Mouse (Mus musculus): ENCODE results near the gene Hoxd13. TPM values are rescaled to one million over a fixed set of nuclear protein-coding genes. Genes with fewer than 3 reads are reported as not detected.

The Hoxd13 gene
- polyA plus RNA-seq, 1 experiment from 2014 or later = not detected

DNA sequence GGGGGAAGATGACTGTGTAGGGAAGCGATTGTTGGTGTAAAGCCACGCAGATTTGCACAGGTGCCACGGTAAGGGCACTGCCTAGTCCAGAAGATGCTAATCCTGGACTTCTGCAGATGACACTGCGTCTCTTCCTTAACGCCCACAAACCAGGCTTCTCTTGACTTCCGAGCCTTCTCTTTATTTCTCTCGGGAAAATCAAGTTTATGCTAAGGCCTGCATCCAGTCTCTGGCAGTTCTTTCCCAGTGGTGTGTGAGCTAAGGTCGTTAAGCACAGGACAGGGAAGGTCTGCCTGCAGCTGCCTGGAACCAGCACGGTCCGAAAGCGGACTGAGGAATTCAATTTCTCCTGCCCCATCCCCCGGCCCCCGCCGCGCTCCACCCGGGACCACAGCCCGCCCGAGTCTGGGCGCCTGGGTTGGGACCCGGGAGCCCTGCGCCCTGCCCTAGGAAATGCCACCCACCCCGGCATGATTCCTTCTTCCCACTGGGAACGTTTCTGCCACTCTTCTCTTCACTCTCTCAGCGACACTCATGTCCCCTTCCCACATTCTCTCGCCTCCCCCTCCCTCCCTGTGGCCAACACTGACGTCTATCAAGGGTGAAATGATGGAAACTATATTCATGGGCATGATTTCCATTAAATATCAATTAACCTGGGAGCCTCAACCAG lies 35.7 kb downstream of the Hoxd13 start:
- ATAC-seq = no peak
- H3K9ac ChIP-seq (replicated peaks; ENCODE audit: low read depth, low read length) = no peak overlapping the region
- no peak overlapping the region for H3K27ac ChIP-seq (ENCODE audit: low read length)
- no peak overlapping the region for H3K4me2 ChIP-seq (ENCODE audit: low read length)
- peaks cover 13% of the 10 kb centered on the region for H3K4me1 ChIP-seq (replicated peaks; ENCODE audit: control insufficient read depth, insufficient read depth, low read length)
- no peak overlapping the region for H3K4me3 ChIP-seq (replicated peaks; ENCODE audit: low read length)
- H3K27me3 ChIP-seq (replicated peaks; ENCODE audit: control insufficient read depth, insufficient read depth, low read length) = peaks cover 86% of the 10 kb centered on the region
- no peaks in the 10 kb centered on the region for H3K9me3 ChIP-seq (ENCODE audit: control insufficient read depth, low read length)
- 1% methylated on average over 26 of the region's 26 CpGs for WGBS
- H3K36me3 ChIP-seq (ENCODE audit: control insufficient read depth, insufficient read depth) = no peaks in the 10 kb centered on the region

DNA sequence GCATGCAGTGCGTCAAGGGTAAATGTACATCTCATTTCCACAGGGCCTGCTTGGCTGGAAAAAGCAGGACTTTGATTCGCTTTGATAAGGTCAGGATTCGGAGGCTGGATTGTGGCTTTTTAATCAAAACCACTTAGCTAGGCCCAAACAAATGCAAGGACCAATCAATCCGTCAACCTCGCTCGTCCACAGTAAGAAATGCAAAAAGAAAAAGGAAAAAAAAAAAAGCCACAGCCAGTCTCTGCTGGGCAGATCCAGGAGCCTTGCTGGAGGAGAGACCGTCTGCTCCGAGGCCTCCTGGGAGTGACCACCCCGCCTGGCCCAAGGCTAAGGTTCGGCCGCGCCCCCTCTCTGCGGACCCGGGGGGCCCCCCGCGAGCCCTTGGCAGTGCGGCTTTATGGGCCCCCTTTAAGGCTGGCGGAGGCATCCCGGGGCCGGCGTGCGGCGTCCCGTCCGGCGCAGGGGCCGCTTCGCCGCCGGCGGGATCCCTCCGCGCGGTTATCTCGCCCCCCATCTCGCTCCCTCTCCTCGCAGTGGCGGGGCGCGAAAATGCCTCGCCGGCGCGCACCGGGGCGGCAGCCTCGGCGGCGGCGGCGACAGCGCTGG lies 36.4 kb downstream of the Hoxd13 start, which contains the start of gene Hoxd8:
Gene Hoxd8 (plus strand): TSS at position 223 of the 606 bp plus-strand sequence.
- under 1% methylated on average over 50 of the region's 52 CpGs for WGBS
- Histone ChIP-seq H3K4me1 (replicated peaks; ENCODE audit: control insufficient read depth, insufficient read depth, low read length) (peaks cover 13% of the 10 kb centered on the region), H3K4me2 (ENCODE audit: low read length) (peak within 1 kb of the TSS; percentile 37), H3K27me3 (replicated peaks; ENCODE audit: control insufficient read depth, insufficient read depth, low read length) (peaks cover 86% of the 10 kb centered on the region), H3K9ac (replicated peaks; ENCODE audit: low read depth, low read length) (no peak within 1 kb of the TSS), H3K4me3 (replicated peaks; ENCODE audit: low read length) (peak within 1 kb of the TSS; percentile 31), H3K36me3 (ENCODE audit: control insufficient read depth, insufficient read depth) (no peaks in the 10 kb centered on the region), H3K9me3 (ENCODE audit: control insufficient read depth, low read length) (no peaks in the 10 kb centered on the region), H3K27ac (ENCODE audit: low read length) (no peak within 1 kb of the TSS)
- ATAC-seq = no peak

DNA sequence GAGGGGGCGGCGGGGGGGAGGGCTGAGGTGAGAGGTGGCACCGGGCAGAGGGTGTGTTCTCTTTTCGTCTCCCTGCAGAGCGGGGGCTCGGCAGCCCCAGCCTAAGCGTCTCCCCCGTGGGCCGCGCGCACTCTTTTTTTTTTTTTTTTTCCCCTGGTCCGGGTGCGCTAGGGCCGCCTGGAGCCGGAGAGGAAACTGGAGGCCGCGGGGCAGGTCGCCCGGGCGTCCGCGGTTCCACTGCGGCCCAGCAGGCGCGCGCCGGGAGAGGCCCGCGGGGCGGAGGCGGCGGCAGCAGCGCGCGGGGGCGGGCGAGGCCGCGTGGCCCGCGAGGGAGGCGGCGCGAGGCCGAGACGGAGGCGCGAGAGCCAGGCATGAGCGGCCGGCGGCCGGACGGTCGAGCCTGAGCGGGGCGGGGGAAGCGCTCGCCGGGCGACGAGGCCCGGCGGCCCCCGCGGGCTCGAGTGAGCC lies 36.9 kb downstream of the Hoxd13 start:
- whole genome bisulfite sequencing = under 1% methylated on average over 40 of the region's 66 CpGs
- no peak overlapping the region for H3K27ac ChIP-seq (ENCODE audit: low read length)
- peaks cover 86% of the 10 kb centered on the region for H3K27me3 ChIP-seq (replicated peaks; ENCODE audit: control insufficient read depth, insufficient read depth, low read length)
- peak overlapping the region; percentile 37 for H3K4me2 ChIP-seq (ENCODE audit: low read length)
- H3K36me3 ChIP-seq (ENCODE audit: control insufficient read depth, insufficient read depth) = no peaks in the 10 kb centered on the region
- H3K4me3 ChIP-seq (replicated peaks; ENCODE audit: low read length) = peak overlapping the region; percentile 31
- no peak overlapping the region for H3K9ac ChIP-seq (replicated peaks; ENCODE audit: low read depth, low read length)
- ATAC-seq = no peak
- H3K9me3 ChIP-seq (ENCODE audit: control insufficient read depth, low read length) = no peaks in the 10 kb centered on the region
- peaks cover 13% of the 10 kb centered on the region for H3K4me1 ChIP-seq (replicated peaks; ENCODE audit: control insufficient read depth, insufficient read depth, low read length)

DNA sequence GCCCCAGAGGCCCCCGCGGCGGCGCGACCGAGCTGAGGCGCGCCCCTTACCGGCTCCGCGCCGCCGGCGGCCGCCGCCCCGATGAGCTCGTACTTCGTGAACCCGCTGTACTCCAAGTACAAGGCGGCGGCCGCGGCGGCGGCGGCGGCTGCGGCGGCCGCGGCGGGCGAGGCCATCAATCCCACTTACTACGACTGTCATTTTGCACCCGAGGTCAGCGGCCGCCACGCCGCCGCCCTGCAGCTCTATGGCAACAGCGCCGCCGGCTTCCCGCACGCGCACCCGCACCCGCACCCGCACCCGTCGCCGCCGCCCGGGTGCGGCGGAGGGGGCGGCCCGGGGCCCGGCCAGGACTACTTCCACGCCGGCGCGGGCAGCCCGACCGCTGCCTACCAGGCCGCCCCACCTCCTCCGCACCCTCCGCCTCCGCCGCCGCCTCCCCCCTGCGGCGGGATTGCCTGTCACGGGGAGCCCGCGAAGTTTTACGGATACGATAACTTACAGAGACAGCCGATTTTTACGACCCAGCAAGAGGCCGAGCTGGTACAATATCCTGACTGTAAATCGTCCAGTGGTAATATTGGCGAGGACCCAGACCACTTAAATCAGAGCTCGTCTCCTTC lies 37.5 kb downstream of the Hoxd13 start:
- Histone ChIP-seq H3K36me3 (ENCODE audit: control insufficient read depth, insufficient read depth) (no peaks in the 10 kb centered on the region), H3K4me1 (replicated peaks; ENCODE audit: control insufficient read depth, insufficient read depth, low read length) (peaks cover 13% of the 10 kb centered on the region), H3K9ac (replicated peaks; ENCODE audit: low read depth, low read length) (no peak overlapping the region), H3K4me2 (ENCODE audit: low read length) (peak overlapping the region; percentile 37), H3K4me3 (replicated peaks; ENCODE audit: low read length) (peak overlapping the region; percentile 31), H3K27me3 (replicated peaks; ENCODE audit: control insufficient read depth, insufficient read depth, low read length) (peaks cover 86% of the 10 kb centered on the region), H3K9me3 (ENCODE audit: control insufficient read depth, low read length) (no peaks in the 10 kb centered on the region), H3K27ac (ENCODE audit: low read length) (no peak overlapping the region)
- under 1% methylated on average over 74 of the region's 85 CpGs for WGBS
- no peak for ATAC-seq

DNA sequence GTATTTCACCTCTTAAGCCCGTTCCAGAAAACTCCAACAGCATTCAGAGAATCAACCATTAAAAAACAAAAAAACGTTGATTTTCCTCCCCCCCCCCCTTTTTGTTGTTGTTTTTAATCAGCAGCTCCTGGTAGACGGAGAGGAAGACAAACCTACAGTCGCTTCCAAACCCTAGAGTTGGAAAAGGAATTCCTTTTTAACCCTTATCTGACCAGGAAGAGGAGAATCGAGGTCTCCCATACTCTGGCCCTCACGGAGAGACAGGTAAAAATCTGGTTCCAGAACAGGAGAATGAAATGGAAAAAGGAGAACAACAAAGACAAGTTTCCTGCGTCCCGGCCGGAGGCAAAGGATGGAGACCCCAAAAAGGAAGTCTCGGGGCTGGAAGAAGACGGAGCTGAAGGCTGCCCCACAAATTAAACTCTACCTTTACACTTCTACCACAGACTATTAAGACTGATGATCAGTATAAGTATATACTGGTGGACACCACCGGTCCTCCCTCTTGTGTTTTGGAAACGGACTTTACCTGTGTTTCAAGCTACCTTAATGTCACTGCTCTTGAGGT lies 38.4 kb downstream of the Hoxd13 start:
- H3K4me2 ChIP-seq (ENCODE audit: low read length) = no peak overlapping the region
- H3K36me3 ChIP-seq (ENCODE audit: control insufficient read depth, insufficient read depth) = no peaks in the 10 kb centered on the region
- no peak overlapping the region for H3K27ac ChIP-seq (ENCODE audit: low read length)
- 3% methylated on average over 13 of the region's 13 CpGs for WGBS
- no peak for ATAC-seq
- no peak overlapping the region for H3K4me3 ChIP-seq (replicated peaks; ENCODE audit: low read length)
- H3K9me3 ChIP-seq (ENCODE audit: control insufficient read depth, low read length) = no peaks in the 10 kb centered on the region
- peaks cover 84% of the 10 kb centered on the region for H3K27me3 ChIP-seq (replicated peaks; ENCODE audit: control insufficient read depth, insufficient read depth, low read length)
- no peak overlapping the region for H3K9ac ChIP-seq (replicated peaks; ENCODE audit: low read depth, low read length)
- H3K4me1 ChIP-seq (replicated peaks; ENCODE audit: control insufficient read depth, insufficient read depth, low read length) = peaks cover 13% of the 10 kb centered on the region

DNA sequence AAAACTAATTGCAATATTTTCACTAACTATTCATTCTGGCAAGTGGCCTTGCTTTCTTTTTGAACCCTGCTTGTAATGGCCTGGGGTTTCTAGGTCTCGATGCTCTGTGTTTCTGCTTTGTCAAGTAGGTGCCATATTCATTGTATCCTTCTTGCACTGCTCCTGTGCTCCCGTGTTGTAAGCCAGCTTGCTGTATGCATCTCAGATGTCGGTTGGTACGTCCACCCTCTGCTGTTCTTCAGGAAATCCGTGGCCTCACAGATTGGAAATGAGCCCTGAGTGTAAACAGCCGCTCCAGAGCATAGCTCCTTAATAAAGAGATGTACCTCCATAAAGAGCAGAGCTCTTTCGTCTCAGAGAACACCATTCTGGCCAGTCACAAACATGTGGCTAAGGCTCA lies 39.5 kb downstream of the Hoxd13 start:
- Histone ChIP-seq H3K9ac (replicated peaks; ENCODE audit: low read depth, low read length) (no peak overlapping the region), H3K4me3 (replicated peaks; ENCODE audit: low read length) (no peak overlapping the region), H3K36me3 (ENCODE audit: control insufficient read depth, insufficient read depth) (no peaks in the 10 kb centered on the region), H3K4me2 (ENCODE audit: low read length) (no peak overlapping the region), H3K4me1 (replicated peaks; ENCODE audit: control insufficient read depth, insufficient read depth, low read length) (peaks cover 17% of the 10 kb centered on the region), H3K27me3 (replicated peaks; ENCODE audit: control insufficient read depth, insufficient read depth, low read length) (peaks cover 87% of the 10 kb centered on the region), H3K9me3 (ENCODE audit: control insufficient read depth, low read length) (no peaks in the 10 kb centered on the region), H3K27ac (ENCODE audit: low read length) (no peak overlapping the region)
- 5% methylated on average over 7 of the region's 7 CpGs for WGBS
- ATAC-seq = no peak

DNA sequence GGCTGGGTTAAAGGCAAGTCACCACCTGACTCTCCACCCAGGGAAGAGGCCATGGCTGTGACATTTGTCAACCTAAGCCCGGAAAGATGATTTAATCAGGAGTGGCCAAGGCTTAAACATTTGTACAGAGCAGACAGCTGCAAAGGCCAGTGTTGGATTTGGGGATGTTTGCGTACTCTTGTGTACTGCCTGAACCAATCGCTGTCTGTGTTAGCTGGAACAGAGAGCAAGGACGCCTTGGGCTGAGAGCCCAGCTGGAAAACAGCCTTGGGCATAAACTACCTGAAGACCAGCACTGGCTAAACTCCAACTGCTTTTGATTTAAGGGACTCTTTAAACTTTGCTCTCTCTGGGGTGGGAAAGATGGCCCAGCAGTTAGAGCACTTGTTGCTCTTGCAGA lies 40.6 kb downstream of the Hoxd13 start:
- H3K4me1 ChIP-seq (replicated peaks; ENCODE audit: control insufficient read depth, insufficient read depth, low read length) = peaks cover 17% of the 10 kb centered on the region
- peaks cover 87% of the 10 kb centered on the region for H3K27me3 ChIP-seq (replicated peaks; ENCODE audit: control insufficient read depth, insufficient read depth, low read length)
- no peaks in the 10 kb centered on the region for H3K36me3 ChIP-seq (ENCODE audit: control insufficient read depth, insufficient read depth)
- WGBS = 2% methylated on average over 4 of the region's 4 CpGs
- no peak overlapping the region for H3K9ac ChIP-seq (replicated peaks; ENCODE audit: low read depth, low read length)
- no peak for ATAC-seq
- H3K4me3 ChIP-seq (replicated peaks; ENCODE audit: low read length) = no peak overlapping the region
- no peak overlapping the region for H3K4me2 ChIP-seq (ENCODE audit: low read length)
- no peak overlapping the region for H3K27ac ChIP-seq (ENCODE audit: low read length)
- H3K9me3 ChIP-seq (ENCODE audit: control insufficient read depth, low read length) = no peaks in the 10 kb centered on the region

DNA sequence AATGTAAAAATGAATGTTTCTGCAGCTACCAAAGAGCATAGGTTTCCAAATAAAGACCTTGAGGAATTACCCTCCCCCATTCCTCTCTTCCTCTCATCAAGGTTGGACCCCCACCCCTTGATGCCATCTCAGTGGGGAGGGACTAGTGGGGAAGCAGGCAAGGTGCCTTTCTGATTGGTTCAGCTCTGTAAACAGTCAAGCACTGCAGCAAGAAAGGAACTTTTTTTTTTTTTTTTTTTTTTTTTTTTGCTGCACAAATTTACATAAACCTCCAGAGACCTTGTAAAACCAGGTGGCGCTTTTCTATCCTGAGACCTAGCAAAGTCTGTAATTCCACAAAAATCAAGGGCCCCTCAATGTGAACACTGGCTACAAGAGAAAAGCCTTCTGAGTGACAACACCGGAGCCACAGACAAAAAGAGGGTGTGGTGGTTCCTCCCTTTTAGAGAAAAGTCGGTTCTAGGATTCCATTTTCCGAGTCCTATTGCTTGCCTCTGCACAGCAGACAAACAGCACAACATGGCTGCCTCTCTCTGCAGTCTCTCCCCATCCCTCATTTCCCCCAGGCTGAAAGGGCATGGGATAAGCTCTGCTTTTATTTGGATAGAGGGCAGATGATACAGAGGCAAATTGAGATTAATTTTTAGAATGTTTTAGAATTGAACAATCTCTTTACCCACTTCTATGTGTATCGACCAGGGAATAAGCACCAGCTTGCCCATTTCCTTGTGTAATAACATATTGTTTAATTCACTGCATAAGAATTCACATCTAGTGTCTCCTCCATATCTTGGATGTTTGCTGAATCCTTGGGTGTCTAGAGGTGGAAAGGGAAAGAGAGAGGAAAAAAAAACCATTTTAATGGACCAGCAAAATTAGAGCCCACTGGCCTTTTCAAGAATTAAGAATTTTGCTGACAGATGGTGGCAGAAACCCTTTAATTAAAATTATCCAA lies 41.6 kb downstream of the Hoxd13 start:
- no peaks in the 10 kb centered on the region for H3K36me3 ChIP-seq (ENCODE audit: control insufficient read depth, insufficient read depth)
- H3K27ac ChIP-seq (ENCODE audit: low read length) = no peak overlapping the region
- peaks cover 82% of the 10 kb centered on the region for H3K27me3 ChIP-seq (replicated peaks; ENCODE audit: control insufficient read depth, insufficient read depth, low read length)
- no peaks in the 10 kb centered on the region for H3K9me3 ChIP-seq (ENCODE audit: control insufficient read depth, low read length)
- WGBS = 4% methylated on average over 5 of the region's 5 CpGs
- H3K4me1 ChIP-seq (replicated peaks; ENCODE audit: control insufficient read depth, insufficient read depth, low read length) = peaks cover 15% of the 10 kb centered on the region
- no peak for ATAC-seq
- no peak overlapping the region for H3K4me2 ChIP-seq (ENCODE audit: low read length)
- H3K9ac ChIP-seq (replicated peaks; ENCODE audit: low read depth, low read length) = no peak overlapping the region
- no peak overlapping the region for H3K4me3 ChIP-seq (replicated peaks; ENCODE audit: low read length)
